Mouse (Mus musculus): Measurements from ENCODE around the gene Zfp444. TPM values are rescaled to one million over a fixed set of nuclear protein-coding genes. Genes with fewer than 3 reads are reported as not detected.
"Not testable (repeated sequence)": the region's sequence is repeated elsewhere in the genome, so short reads cannot be mapped to it uniquely, and the experiment has no call there.

Zfp444 gene
- total and polyA plus RNA-seq, 2 experiments from 2014 or later, result 20.7 to 24.2 TPM

DNA sequence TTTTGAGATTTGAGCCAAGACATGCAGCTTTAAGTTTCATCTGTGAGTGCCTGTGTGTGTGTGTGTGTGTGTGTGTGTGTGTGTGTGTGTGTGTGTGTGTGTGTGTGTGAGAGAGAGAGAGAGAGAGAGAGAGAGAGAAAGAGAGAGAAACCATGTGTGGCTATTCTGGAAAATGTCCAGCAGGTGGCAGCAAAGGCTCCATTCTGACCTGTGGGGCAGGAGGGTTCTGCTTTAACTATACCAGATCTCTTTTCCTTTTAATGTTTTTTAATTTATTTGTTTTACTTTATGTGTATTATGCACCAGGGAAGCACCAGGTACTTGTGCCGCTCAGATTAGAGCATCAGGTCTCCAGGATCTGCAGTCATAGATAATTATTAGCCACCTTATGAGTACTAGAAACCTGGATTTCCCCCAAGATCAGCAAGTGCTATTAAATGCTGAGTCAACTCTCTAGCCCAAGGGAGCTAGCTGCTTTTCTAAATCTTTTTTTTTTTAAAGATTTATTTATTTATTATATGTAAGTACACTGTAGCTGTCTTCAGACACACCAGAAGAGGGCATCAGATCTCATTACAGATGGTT lies 68.9 kb downstream of the Zfp444 start:
- not testable (repeated sequence) for H3K4me1 ChIP-seq (ENCODE audit: control insufficient read depth, insufficient read depth); H3K36me3 ChIP-seq (replicated peaks; ENCODE audit: control insufficient read depth, insufficient read depth, low read length); H3K4me3 ChIP-seq (ENCODE audit: low read depth, low read length); H3K27ac ChIP-seq (ENCODE audit: low read depth); ATAC-seq (ENCODE audit: insufficient read depth, low read depth); H3K9me3 ChIP-seq (replicated peaks; ENCODE audit: control insufficient read depth, low read length); H3K9ac ChIP-seq (replicated peaks; ENCODE audit: low read depth, low read length); DNase-seq (ENCODE audit: low spot score); H3K4me2 ChIP-seq (ENCODE audit: low read depth, low read length); H3K27me3 ChIP-seq (ENCODE audit: control insufficient read depth, insufficient read depth, low read length)
- TF ChIP-seq CTCF (IDR thresholded peaks at IDR 0.05; ENCODE audit: low read depth), result peak; percentile 56
- 21% methylated on average over 1 of the region's 1 CpGs for WGBS

Other genes with a start within 250 kb of the Zfp444 start
- not detected in 2 replicates for gene Vmn1r65, start 161.2 kb upstream of the Zfp444 start, total RNA-seq (2014; rRNA removed; ENCODE audit: low replicate concordance)
- not detected in 2 replicates for gene Vmn1r65, start 161.2 kb upstream of the Zfp444 start, polyA plus RNA-seq (2015; fragmentation: Nextera tagmentation; extraction: Ambion mirVana)
- gene Nlrp4c, start 127.1 kb upstream of the Zfp444 start, total RNA-seq (2014; rRNA removed; ENCODE audit: low replicate concordance), result not detected in 2 replicates
- not detected in 2 replicates for gene Nlrp4c, start 127.1 kb upstream of the Zfp444 start, polyA plus RNA-seq (2015; fragmentation: Nextera tagmentation; extraction: Ambion mirVana)
- gene Zfp787, start 16.2 kb upstream of the Zfp444 start, total RNA-seq (2014; rRNA removed; ENCODE audit: low replicate concordance), result 84.1 and 86.2 TPM in 2 replicates
- gene Zfp787, start 16.2 kb upstream of the Zfp444 start, polyA plus RNA-seq (2015; fragmentation: Nextera tagmentation; extraction: Ambion mirVana), result 37.6 and 38.5 TPM in 2 replicates
- gene Galp, start 24.9 kb downstream of the Zfp444 start, total RNA-seq (2014; rRNA removed; ENCODE audit: low replicate concordance), result not detected in 2 replicates
- not detected in 2 replicates for gene Galp, start 24.9 kb downstream of the Zfp444 start, polyA plus RNA-seq (2015; fragmentation: Nextera tagmentation; extraction: Ambion mirVana)
- gene Zscan5b, start 50.1 kb downstream of the Zfp444 start, total RNA-seq (2014; rRNA removed; ENCODE audit: low replicate concordance), result not detected in 2 replicates
- not detected in 2 replicates for gene Zscan5b, start 50.1 kb downstream of the Zfp444 start, polyA plus RNA-seq (2015; fragmentation: Nextera tagmentation; extraction: Ambion mirVana)
- gene Epp13, start 80.5 kb downstream of the Zfp444 start, total RNA-seq (2014; rRNA removed; ENCODE audit: low replicate concordance), result not detected in 2 replicates
- gene Epp13, start 80.5 kb downstream of the Zfp444 start, polyA plus RNA-seq (2015; fragmentation: Nextera tagmentation; extraction: Ambion mirVana), result not detected in 2 replicates
- 0.95 and 2.7 TPM in 2 replicates for gene Zfp667, start 114.4 kb downstream of the Zfp444 start, total RNA-seq (2014; rRNA removed; ENCODE audit: low replicate concordance)
- gene Zfp667, start 114.4 kb downstream of the Zfp444 start, polyA plus RNA-seq (2015; fragmentation: Nextera tagmentation; extraction: Ambion mirVana), result 3.3 and 4.7 TPM in 2 replicates
- gene Zfp583, start 159.1 kb downstream of the Zfp444 start, total RNA-seq (2014; rRNA removed; ENCODE audit: low replicate concordance), result 3.1 TPM in 1 of 2 replicates, not detected in the other
- 2.6 and 3.1 TPM in 2 replicates for gene Zfp583, start 159.1 kb downstream of the Zfp444 start, polyA plus RNA-seq (2015; fragmentation: Nextera tagmentation; extraction: Ambion mirVana)
- not detected in 2 replicates for gene Gm3854, start 171.5 kb downstream of the Zfp444 start, total RNA-seq (2014; rRNA removed; ENCODE audit: low replicate concordance)
- gene Gm3854, start 171.5 kb downstream of the Zfp444 start, polyA plus RNA-seq (2015; fragmentation: Nextera tagmentation; extraction: Ambion mirVana), result 0.44 and 0.51 TPM in 2 replicates
- gene Zfp78, start 191.1 kb downstream of the Zfp444 start, total RNA-seq (2014; rRNA removed; ENCODE audit: low replicate concordance), result 0.11 TPM in 1 of 2 replicates, not detected in the other
- 0.94 and 1.3 TPM in 2 replicates for gene Zfp78, start 191.1 kb downstream of the Zfp444 start, polyA plus RNA-seq (2015; fragmentation: Nextera tagmentation; extraction: Ambion mirVana)
- gene Zfp28, start 211.1 kb downstream of the Zfp444 start, total RNA-seq (2014; rRNA removed; ENCODE audit: low replicate concordance), result 2.5 and 5.3 TPM in 2 replicates
- gene Zfp28, start 211.1 kb downstream of the Zfp444 start, polyA plus RNA-seq (2015; fragmentation: Nextera tagmentation; extraction: Ambion mirVana), result 6.9 and 8.0 TPM in 2 replicates
- gene Smim17, start 226.5 kb downstream of the Zfp444 start, total RNA-seq (2014; rRNA removed; ENCODE audit: low replicate concordance), result not detected in 2 replicates
- gene Smim17, start 226.5 kb downstream of the Zfp444 start, polyA plus RNA-seq (2015; fragmentation: Nextera tagmentation; extraction: Ambion mirVana), result 0.12 and 0.21 TPM in 2 replicates
- gene Gm20715, start 238.1 kb downstream of the Zfp444 start, total RNA-seq (2014; rRNA removed; ENCODE audit: low replicate concordance), result not detected in 2 replicates
- gene Gm20715, start 238.1 kb downstream of the Zfp444 start, polyA plus RNA-seq (2015; fragmentation: Nextera tagmentation; extraction: Ambion mirVana), result not detected in 2 replicates